Mouse (Mus musculus) heart, adult 2 months (tissue): ENCODE measurements around the gene Zfp771.
A peak's percentile ranks its signal among the peaks of the same experiment; 100 is the strongest.

Source experiments
- CTCF ChIP-seq: fragments of 200-600 bp; IDR thresholded peaks from 2 replicates; pipeline ENCODE4 v1.8.1; 2022; ENCODE audit warnings: antibody characterized with exemption, mild to moderate bottlenecking, moderate library complexity
- EP300 ChIP-seq: fragments of 200-500 bp; IDR thresholded peaks from 2 replicates; pipeline ENCODE4 v1.6.1; 2011; ENCODE audit warnings: low read depth, low read length, control low read depth; ENCODE audit not compliant: insufficient read depth

- TF ChIP-seq EP300 (0 out of 2 replicates have a peak, but pooled peaks have one; percentile 18), CTCF (peak; percentile 11; the same call in 1 of the 2 replicates)
Observed at GRCm38 (mm10) chr7:127273118-127273923, 29.2 kb downstream of the Zfp771 start.
